Mouse (Mus musculus) layer of hippocampus, postnatal 10 days (tissue): Measurements from ENCODE around the gene Pdlim5. TPM values are rescaled to one million over a fixed set of nuclear protein-coding genes. Genes with fewer than 3 reads are reported as not detected.
A peak's percentile ranks its signal among the peaks of the same experiment; 100 is the strongest.

ENCODE experiments used
- DNase-seq, 2 experiments: peaks; one replicate each; pipeline ENCODE4 v3.0.0; 2021; ENCODE audit warnings: low spot score in 2 of 2
- total RNA-seq, 2 experiments: library from RNA; stranded (reverse); gene quantifications; 2 replicates each; pipeline ENCODE4 v1.2.3; 2021

The Pdlim5 gene
- total RNA-seq, 2 experiments from 2014 or later: 26.3 to 27.6 TPM

DNA sequence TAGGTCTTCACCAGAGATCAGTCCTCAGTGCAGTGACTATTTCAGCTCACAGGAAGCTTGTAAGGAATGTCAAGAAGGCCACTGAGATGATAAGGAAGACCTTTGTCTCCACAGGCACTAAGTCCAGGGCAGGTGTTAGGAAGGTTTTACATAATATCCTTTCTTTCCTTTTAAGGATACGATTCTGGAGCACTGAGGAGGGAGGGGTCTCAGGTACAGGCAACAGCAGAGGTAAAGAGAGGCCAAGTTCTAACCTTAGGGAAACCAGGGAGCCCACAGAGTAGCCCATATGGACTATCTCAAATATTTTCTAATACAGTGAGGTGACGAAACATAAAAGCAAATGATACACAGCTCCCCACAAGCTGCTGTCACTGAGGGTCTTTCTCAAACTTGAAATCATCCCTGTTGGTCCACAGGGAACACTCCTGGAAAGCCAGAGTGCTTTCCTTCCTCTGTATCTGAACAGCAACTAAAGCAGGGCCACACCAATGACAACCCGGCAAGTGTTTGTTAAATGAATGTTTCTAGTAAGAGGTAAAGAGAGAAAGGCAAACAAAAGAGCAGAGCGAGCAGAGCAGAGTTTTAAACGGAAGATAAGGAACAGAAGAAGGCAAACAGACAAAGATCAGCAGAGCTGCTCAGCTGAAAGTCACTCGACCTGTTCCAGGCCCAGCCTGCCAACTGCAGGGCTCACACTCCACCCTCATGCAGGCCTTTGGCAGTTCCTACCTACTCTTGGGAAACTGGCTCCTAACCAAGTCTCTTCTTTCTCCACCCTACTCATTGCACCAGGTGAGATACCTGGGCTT is 55.9 kb downstream of the Pdlim5 start:
- DNase-seq: no peak

DNA sequence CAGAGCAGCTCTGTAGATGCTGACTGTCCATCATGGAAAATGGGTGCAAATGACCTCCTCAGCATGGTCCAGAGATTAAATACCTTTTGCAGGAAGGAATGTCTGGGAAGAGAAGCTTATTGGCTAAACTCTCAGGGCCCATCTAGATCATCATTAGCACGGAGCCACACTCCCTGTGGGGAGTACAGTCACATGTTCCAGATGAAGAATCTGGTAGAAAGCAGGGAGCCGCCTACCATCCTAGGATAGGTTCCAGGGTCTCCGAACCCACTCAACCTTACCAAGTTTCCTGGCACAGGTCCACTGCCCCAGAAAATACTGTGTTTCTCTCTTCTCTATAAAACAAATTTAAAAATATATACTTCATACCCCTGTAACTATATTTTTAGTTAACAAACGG is 57.4 kb downstream of the Pdlim5 start:
- no peak for DNase-seq

DNA sequence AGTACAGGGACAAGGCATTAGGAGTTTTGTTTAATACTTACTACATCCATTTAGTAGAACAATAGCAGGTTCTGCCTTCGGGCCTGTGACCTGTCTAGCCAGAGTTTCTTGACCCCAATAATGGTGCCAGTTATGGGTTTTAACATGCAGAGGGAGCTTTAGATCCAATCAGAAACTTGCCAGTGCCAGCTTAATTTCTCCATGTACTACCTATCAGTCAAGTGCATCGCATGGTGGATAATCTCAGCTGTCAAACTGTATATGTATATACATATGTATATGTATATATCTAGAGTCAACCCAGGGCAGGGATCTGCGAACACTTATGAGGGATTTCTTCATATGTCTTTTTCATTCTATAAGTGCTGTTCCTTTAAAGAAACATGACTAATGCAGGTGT is 61.0 kb downstream of the Pdlim5 start:
- DNase-seq: no peak

DNA sequence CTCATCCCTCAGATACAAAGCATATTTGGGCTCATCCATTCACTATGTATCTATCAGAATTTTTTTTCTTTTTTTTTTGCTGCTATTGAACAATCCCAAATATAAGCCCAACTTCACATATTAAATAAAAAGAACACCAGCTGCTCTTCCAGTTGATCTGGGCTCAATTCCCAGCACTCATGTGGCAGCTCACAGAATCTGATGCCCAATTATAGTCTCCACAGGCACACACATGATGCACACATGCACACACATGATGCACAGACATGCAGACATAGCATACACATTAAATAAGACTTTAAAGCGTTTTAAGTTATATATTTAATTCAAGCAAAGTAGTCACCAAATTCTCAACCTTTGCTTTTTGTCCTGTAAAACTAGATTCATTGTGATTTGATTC is 62.0 kb downstream of the Pdlim5 start:
- DNase-seq: no peak

DNA sequence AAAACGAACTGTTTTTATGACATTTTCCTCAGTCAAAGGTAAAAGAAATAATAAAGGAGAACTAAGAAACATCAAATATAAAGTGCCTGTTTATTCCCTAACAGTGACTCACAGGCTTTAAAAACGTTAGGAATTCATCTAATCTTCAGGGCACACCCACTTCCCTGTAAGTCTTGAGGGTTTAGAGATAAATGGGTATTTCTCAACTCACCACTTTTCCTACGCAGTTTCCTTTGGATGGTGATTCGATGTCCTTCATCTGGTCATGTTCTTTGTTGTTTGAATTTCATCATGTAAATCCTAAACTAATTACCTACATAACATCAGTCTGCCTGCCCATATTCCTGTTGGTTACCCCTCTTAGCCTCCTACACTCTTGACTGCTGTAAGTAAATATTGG is 62.8 kb downstream of the Pdlim5 start:
- DNase-seq: no peak

DNA sequence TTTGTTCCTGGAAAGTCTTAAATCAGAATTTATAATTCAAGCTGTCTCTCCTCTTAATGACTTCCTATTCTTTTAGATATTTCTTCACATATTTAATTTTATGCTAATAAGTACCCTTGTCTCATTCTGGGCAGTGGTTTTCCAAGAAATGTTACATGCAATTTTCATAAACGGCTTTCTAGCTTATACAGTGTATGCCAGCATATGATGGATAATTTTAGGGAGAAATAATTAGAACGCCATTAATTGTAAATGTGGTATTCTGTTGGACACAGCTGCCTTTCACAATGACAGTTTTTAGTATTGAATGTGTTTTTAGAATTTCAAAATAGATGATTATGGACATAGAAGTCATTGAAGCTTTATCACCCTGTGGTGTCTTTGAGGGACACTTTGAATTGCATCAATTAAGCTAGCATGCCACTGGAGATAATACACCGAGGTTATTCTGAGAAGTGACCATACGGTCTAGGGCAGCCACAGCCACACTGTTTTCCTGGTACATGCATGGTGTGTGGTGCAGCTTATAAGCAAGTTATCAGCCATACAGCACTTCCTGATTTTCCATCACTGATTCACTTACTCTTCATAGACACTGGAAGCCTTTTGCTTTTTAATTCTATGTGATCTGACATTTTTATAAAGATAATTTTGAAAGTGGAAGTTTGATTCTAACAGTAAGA is 63.5 kb downstream of the Pdlim5 start:
- no peak for DNase-seq

DNA sequence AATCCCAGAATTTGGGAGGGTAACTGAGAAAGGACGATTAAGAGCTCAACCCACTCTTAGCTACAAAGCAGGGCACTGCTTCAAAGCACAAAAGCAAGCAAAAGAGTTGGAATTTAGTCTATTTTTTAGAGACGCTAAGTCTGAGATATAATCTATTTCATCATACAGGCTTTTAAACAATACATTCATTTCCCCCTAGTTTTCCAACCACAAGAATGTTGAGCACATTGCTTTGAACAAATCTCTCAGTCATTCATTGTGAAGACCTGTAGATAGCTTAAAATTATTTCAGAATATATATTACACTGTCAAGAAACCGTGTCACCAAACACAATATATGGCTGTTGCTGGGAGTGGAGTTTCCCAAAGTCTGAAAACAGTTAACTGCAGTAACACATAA is 65.1 kb downstream of the Pdlim5 start:
- DNase-seq: no peak

DNA sequence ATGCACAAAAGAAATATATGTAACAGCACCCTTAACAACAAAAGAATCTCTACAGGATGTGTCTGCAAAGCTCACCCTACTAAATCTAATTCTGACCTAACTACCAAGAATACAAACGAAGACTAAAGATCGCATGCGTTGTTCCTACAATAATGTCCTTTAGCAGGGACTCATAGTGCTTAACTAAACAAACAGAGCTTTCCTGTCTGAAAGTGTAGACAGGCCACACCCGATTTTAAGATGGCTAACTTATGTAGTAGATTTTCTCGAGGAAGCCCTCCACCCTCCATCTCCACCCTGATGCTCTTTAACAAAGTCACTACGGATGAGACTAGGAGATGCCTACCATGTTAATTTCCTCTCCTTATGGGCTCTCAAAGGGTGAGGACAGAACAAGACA is 71.9 kb downstream of the Pdlim5 start:
- DNase-seq: no peak

DNA sequence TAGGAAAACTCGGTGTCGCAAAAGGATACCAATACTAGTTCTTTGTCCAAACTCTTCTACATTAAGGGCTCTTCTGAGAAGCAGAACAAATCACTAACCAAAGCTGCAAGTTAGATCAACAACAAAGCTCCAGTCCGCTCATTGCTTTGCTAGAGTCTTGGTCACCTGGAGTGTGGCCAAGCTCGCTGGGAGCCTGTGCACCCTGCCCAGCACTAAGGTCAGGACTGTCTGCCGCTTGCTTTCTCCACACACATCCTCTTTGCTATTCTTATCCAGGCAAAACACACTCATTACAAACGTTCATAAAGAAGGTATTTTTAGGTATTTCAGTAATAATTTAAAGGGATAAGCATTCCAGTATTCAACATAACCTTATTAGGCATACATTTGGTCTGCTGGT is 73.6 kb downstream of the Pdlim5 start:
- DNase-seq: peak in 1 of 2 experiments; percentile 46

DNA sequence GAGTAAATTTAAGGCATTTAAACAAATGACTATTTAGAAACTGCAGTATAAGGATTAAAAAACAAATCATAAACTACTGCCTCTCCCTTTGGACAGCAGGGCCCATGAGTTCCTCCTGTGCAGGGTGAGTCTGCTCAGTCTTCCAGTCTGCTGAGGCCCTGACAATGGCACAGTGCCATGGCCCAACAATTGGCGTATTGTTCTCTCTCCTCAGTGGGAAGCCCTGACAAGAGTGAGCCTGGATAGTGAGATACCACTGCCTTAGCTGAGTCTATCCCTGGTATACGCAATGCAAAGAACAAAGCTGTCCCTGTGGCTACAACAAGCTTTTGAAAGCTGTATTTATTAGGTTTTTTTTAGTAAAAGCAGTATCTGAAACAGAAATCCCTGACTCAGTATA is 77.3 kb downstream of the Pdlim5 start:
- peak; percentile 69 to 80 for DNase-seq

DNA sequence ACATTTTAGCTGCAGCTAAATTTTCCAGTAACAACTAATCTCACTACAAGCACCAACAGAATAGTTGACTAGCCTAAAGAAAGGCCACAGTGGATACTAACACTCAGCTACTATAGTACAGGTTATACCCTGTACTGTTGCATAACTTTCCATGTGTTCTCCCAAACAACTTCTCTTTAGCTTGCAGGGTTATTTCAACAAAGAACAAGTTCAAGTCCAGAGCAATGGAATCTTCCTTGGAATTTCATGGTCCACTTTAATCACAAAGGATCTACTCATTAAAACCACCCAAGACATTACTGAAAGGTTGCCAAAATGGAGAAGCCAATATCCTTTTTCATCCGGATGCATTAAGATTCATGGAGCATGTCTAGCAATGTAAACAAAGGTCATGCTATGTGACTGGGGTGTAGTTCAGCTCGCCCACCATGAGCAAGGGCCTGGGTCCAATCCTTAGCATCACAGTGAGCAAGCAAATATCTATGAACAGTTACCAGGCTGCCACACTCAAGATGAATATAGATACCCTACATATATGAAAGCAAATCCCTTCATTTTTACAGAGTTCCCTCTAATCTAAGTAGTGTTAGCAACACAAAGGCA is 79.3 kb downstream of the Pdlim5 start:
- DNase-seq: no peak

DNA sequence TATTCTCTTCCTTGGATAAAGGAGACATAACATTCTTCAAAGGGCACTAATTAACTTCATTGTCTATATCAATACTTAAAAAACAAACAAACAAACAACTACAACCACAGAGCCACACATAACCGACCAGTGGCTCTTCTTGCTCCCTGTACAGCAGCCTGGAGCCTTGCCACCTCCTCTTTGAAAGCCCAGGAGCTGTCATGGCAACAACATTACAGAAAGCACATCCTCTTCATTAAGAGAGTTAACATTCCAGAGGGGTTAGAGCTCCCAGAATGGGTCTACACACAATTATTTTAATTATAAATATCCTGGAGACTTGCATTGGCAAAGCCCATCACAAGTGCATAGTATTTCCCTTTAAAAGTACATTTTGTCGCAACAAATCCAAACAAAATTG is 84.4 kb downstream of the Pdlim5 start:
- peak; percentile 31 to 52 for DNase-seq

DNA sequence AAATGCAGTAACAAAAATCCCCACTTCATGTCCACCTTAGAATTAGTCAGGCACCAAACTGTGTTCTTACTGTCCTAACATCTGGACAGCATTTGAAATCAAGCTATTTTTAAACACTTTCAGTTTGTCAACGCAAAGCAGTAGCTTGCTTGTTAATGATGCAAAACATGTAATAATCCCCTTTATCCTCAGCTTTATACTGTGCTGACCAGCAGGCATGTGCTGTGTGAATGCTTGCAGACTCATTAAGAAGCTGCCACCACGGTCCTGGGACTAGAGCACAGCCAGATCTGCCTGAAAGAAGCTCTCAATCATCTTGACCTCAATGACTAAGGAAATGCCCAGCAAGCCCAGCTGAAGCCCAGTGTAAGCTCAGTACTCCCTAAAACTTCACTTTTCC is 85.0 kb downstream of the Pdlim5 start:
- no peak for DNase-seq

DNA sequence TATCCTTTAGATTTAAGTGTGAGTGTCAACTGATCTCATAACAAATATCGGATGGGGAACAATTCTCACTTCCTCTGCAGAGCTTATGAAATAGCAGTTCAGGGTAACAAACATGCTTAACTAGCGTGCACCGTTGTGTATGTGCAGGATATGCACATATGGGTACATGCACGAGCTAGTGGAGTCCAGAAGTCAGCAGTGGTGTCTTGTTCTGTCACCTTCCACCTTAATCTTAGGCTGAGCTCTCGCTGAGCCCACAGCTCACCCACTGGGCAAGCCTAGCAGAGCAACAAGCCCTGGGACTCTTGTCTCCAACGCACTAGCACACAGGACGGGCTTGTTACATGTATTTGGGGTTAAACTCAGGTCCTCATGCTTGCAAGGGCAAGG is 100.2 kb downstream of the Pdlim5 start:
- DNase-seq: no peak

DNA sequence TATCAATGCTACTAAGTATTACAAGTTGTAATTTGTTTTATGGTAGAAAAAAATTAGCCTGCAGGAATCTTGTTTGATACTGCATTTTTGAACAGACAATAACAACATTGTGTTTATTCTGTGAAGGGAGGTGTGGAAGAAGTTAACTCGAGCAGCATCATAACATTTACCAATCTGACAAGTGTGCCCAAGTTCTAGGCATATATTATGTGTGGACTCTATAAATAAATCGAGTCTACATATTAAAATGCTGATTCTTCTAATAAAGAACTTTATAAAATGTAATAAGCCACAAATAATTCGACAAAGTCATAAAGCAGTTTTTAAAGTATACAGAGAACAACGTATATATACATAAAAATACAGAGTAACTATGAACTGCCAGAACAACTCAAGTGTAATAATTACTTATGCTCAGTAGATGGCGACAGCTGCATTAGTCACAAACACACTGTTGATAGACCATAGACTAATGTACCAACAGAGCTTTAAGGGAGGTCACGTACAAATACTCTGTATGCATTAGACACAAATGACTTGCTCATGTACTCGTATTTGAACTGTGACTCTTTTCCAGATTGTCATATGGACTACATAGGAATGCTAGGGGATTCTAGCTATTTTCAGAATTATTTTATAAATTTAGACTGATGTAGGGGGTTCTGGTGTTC is 100.7 kb downstream of the Pdlim5 start:
- peak in 1 of 2 experiments; percentile 20 for DNase-seq

DNA sequence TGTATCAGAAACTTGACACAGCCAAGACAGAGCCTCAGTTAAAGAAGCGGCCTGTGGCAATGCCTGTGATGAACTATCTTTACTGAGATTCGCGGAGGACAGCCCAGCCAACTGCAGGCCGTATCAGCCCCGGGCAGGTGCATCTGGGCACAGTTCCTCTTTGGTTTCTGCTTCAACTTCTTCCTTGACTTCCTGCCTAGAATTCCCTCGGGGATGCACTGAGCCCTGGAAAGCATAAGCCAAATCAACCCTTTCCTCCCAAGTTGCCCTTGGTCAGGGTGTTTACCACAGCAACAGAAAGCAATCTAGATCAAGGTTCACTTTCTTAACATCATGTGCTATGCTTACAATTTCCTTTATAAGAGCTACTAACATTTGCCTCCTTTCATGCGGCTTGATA is 101.9 kb downstream of the Pdlim5 start:
- no peak for DNase-seq

DNA sequence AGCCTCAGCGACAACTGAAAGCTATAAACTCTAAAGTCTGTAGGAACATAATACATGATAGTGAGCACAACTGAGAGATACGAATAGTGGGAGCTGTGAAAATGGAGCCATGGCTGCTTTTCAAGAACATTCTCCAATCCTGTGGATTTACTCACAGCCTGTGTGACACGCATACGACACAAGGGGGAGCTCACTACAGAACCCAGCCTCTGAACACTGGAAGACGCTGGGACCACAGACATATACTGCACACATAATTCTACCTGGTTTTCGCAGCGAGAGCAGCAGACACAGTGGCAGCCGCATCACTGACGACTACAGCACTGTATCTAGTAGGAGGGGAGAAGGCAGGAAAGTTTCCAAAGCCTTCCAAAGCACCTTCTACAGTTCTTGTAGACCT is 112.8 kb downstream of the Pdlim5 start:
- DNase-seq: peak; percentile 60 to 72

DNA sequence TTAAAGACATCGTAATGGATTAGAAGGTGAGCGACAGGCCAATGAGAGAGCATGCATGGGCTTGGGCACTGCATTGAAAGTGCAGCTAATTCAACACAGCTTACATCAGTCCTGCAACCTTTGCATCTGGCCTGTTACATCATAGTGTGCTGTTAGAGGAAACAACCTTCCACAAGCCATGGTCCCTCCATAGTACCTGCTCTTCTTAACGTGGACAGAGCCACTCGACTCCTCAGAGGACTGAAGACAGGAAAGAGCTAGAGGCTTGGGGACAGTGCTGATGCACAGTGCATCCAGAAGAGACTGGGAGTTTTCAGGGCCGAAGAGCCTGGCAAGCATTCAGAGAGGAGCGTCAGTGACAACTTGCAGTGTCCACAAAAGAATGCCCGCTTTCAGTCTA is 113.8 kb downstream of the Pdlim5 start:
- no peak for DNase-seq

DNA sequence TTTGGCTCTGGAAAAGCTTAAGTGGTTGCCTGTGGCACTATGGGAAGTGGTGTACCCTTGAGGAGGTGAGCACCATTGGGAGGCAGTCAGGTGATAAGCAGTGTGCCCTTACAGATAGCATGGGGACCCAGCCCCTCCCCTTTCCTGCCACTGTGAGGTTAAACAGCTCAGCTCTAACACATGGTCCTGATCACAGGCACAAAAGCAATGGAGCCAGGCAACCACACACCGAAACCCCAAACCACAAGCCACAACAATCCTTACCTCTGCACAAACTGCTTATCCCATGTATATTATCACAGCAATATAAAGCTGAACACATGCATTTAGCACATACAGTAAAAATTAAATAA is 114.4 kb downstream of the Pdlim5 start:
- no peak for DNase-seq

DNA sequence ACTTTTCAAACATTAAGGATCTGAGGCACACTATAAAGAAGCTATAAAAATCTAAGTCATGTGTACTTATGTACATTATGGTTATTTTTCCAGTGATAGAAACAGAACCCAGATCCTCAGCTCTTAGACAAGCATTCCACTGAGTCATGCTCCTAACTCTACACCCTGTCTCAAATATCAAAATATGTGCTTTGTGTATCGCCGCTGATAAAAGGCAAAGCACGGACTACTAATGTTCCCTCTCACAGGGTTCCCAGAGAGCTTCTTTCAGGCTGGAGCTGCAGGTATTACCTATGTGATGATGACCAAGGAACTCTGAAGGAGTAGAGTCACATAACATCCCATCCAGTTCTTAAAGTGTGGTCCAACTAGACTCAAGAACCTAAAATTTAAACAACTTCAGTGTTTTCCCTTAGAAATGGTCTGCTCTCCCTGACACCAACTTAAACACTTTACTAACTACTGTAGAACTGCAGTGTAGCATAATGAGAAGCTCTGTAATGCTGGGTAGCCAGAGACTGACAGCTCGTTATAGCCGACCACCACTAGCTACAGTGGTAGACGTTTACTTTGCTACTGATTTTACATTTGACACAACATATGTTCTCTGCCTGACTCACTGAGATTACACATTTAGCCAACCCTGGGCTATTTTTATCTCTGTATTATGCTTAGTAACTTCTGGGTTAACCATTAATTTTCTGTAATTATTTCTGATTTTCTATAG is 115.0 kb downstream of the Pdlim5 start:
- no peak for DNase-seq

DNA sequence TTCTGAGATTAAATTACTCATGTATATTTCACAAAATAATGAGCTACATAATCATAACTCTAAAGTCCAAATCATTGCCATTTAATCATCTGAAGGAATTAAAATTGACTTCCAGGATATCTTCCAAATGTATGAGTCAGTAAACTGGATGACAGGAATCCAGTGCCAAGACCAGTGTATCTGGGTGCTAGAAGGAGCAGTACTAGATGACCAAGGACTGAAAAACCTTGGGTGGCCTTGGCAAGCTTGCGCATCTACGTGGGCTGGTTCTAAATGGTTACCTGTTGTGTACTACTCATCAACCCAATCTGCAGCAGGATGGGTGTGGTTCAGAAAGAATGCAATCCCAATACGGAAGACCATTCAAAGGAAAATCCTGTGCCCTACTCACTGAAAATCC is 116.5 kb downstream of the Pdlim5 start:
- DNase-seq: no peak
